Mouse (Mus musculus): ENCODE results near the gene Stard5. TPM values are rescaled to one million over a fixed set of nuclear protein-coding genes. Genes with fewer than 3 reads are reported as not detected.

Gene Stard5
- total RNA-seq (2021) (10 to 100 TPM; 21.1 to 28.5 TPM), polyA plus RNA-seq (2012; rRNA removed) (8.1 and 13.3 TPM in 2 replicates)
- long read RNA-seq, transcript Stard5-201 (6 exons, 2,483 nt) = major isoform, 13 of 14 reads
- long read RNA-seq, partial matches to known transcripts = 0 of 14 reads
- long read RNA-seq, other reads (novel, unspliced or antisense) = 1 of 14 reads

GRCm38 (mm10) chr7:83631828-83632681 lies at the start of gene Stard5:
Stard5 (plus strand) TSS chr7:83631959.
- peak; percentile 97 for DNase-seq

GRCm38 (mm10) chr7:83584639-83585471 lies 46.9 kb upstream of the Stard5 start, which contains the start of gene Tmc3:
Tmc3 (plus strand) TSS chr7:83584927.
- DNase-seq = peak; percentile 31

GRCm38 (mm10) chr7:83594056-83594455 lies 37.7 kb upstream of the Stard5 start:
- DNase-seq = no peak

GRCm38 (mm10) chr7:83597063-83597462 lies 34.7 kb upstream of the Stard5 start:
- DNase-seq = no peak

- no peak for DNase-seq
Observed at GRCm38 (mm10) chr7:83598997-83599912, 32.5 kb upstream of the Stard5 start.

GRCm38 (mm10) chr7:83599913-83600286 lies 31.9 kb upstream of the Stard5 start:
- DNase-seq = peak; percentile 37

- no peak for DNase-seq
Observed at GRCm38 (mm10) chr7:83604180-83604944, 27.4 kb upstream of the Stard5 start.

GRCm38 (mm10) chr7:83606796-83607195 lies 25.0 kb upstream of the Stard5 start:
- no peak for DNase-seq

- no peak for DNase-seq
Observed at GRCm38 (mm10) chr7:83609891-83610290, 21.9 kb upstream of the Stard5 start.

- DNase-seq = no peak
Observed at GRCm38 (mm10) chr7:83611886-83612285, 19.9 kb upstream of the Stard5 start.

- DNase-seq = no peak
Observed at GRCm38 (mm10) chr7:83615272-83615671, 16.5 kb upstream of the Stard5 start.

GRCm38 (mm10) chr7:83615815-83616214 lies 15.9 kb upstream of the Stard5 start:
- DNase-seq = no peak

- DNase-seq = no peak
Observed at GRCm38 (mm10) chr7:83616268-83616667, 15.5 kb upstream of the Stard5 start.

GRCm38 (mm10) chr7:83618709-83619108 lies 13.1 kb upstream of the Stard5 start:
- DNase-seq = no peak

- peak; percentile 58 for DNase-seq
Observed at GRCm38 (mm10) chr7:83622582-83622981, 9.2 kb upstream of the Stard5 start.

GRCm38 (mm10) chr7:83624065-83624464 lies 7.7 kb upstream of the Stard5 start:
- DNase-seq = peak; percentile 56

GRCm38 (mm10) chr7:83626557-83627257 lies 5.1 kb upstream of the Stard5 start:
- DNase-seq = peak; percentile 18

GRCm38 (mm10) chr7:83627369-83627768 lies 4.4 kb upstream of the Stard5 start:
- DNase-seq = no peak

- no peak for DNase-seq
Observed at GRCm38 (mm10) chr7:83631073-83631827, 509 bp upstream of the Stard5 start.
